ENCODE assay signal across 33 mouse cellular contexts in the genomic region with DNA sequence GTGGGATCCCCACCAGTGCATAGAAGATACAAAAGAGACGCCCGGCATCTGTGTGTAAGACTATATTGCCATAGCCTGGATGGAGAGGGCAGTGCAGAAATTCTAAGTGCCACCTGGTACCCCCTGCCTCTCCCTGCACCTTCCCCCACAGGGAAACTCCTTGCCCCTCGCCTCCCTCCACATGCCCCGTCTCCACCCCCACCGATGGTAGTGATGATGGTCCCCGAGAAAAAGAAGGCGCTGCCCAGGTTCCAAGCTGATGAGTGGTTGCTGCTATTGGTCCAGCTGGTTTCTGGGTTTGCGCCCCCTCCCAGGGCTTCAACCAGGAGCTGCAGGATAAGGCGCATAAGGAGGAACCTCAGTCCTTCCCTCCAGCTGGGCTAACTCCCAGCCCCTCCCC. TPM values are rescaled to one million over a fixed set of nuclear protein-coding genes. Genes with fewer than 3 reads are reported as not detected.
A peak's percentile ranks its signal among the peaks of the same experiment; 100 is the strongest.
DNase-seq lines count a peak whose midpoint lies in the region; ATAC-seq and TF ChIP-seq lines count a peak whose summit lies in the region.
"Had no signal": no experiment of that assay in that cellular context is flagged by ENCODE, and none has a peak within 500 bp of the region (broad histone marks: within the 10 kb centered on the region; RNA-seq: fewer than 3 reads in every experiment).

No protein-coding gene starts in this region.

- intact Hi-C loops in left cerebral cortex, postnatal 10 days (cut with DNase I): loop anchor here (10.0 kb wide), 1 partner anchor 97 kb away; no protein-coding TSS in a partner anchor

- DNase-seq in limb, embryonic 10.5 days (ENCODE audit: low spot score): no peak
- no peak for DNase-seq in embryonic facial prominence, embryonic 10.5 days (ENCODE audit: low spot score)
- DNase-seq in adrenal gland, postnatal 4 days (ENCODE audit: low spot score in 2 of 2): no peak
- no peak for DNase-seq in left cerebral cortex, postnatal 10 days (ENCODE audit: extremely low spot score in 1 of 2, low spot score in 2 of 2)
- DNase-seq: adrenal gland, adult 2 months; adrenal gland, postnatal 36 days; B cell, adult 2 months; cerebellum, adult 8-10 months; cerebellum, postnatal 36 days; gastrocnemius, postnatal 25 days; heart, adult 18-20 months; heart, postnatal 10 days; kidney, adult 18-20 months; kidney, postnatal 4 days; layer of hippocampus, postnatal 36 days; liver; lung, adult 2 months; lung, postnatal 14 days; thymus, postnatal 4 days had no signal

- TF ChIP-seq CTCF in E14TG2a.4 (conservative IDR thresholded peaks at IDR 0.05; ENCODE audit: low read length): no peak

- H3K27ac ChIP-seq in limb, embryonic 13.5 days: no peak overlapping the region
- no peak overlapping the region for H3K27ac ChIP-seq in limb, embryonic 10.5 days
- H3K27ac ChIP-seq in embryonic facial prominence, embryonic 10.5 days (replicated peaks): no peak overlapping the region
- no peak overlapping the region for H3K27ac ChIP-seq in limb, embryonic 15.5 days
- no peak overlapping the region for H3K27ac ChIP-seq in kidney, embryonic 15.5 days
- H3K27ac ChIP-seq: embryonic facial prominence, embryonic 12.5 days; forebrain, embryonic 12.5 days; heart, embryonic 13.5 days; liver, embryonic 14.5 days; neural tube, embryonic 12.5 days had no signal

- peak overlapping the region; percentile 54 for H3K4me2 ChIP-seq in limb, embryonic 13.5 days (replicated peaks)
- H3K4me2 ChIP-seq in limb, embryonic 15.5 days: 0 out of 2 replicates have a peak overlapping the region, but pooled peaks have one; percentile 32
- H3K4me2 ChIP-seq in kidney, embryonic 15.5 days: no peak overlapping the region
- H3K4me2 ChIP-seq: forebrain, embryonic 12.5 days; heart, embryonic 13.5 days; neural tube, embryonic 12.5 days had no signal

- H3K9ac ChIP-seq in limb, embryonic 13.5 days: no peak overlapping the region
- no peak overlapping the region for H3K9ac ChIP-seq in limb, embryonic 15.5 days
- no peak overlapping the region for H3K9ac ChIP-seq in kidney, embryonic 15.5 days
- H3K9ac ChIP-seq: embryonic facial prominence, embryonic 12.5 days; forebrain, embryonic 12.5 days; heart, embryonic 13.5 days; liver, embryonic 14.5 days; neural tube, embryonic 12.5 days had no signal

- H3K4me3 ChIP-seq in limb, embryonic 13.5 days: 0 out of 2 replicates have a peak overlapping the region, but pooled peaks have one; percentile 31
- H3K4me3 ChIP-seq in limb, embryonic 10.5 days: no peak overlapping the region
- H3K4me3 ChIP-seq in E14TG2a.4 (replicated peaks; ENCODE audit: low read length): 0 out of 2 replicates have a peak overlapping the region, but pooled peaks have one; percentile 23
- peak overlapping the region; percentile 21; the same call in 1 of the 2 replicates for H3K4me3 ChIP-seq in embryonic facial prominence, embryonic 10.5 days
- peak overlapping the region; percentile 19 for H3K4me3 ChIP-seq in limb, embryonic 15.5 days
- no peak overlapping the region for H3K4me3 ChIP-seq in kidney, embryonic 15.5 days (replicated peaks)
- H3K4me3 ChIP-seq: embryonic facial prominence, embryonic 12.5 days; forebrain, embryonic 12.5 days; neural tube, embryonic 12.5 days had no signal

- WGBS in limb, embryonic 13.5 days: 9% methylated on average over 8 of the region's 9 CpGs
- 15% methylated on average over 9 of the region's 9 CpGs for WGBS in limb, embryonic 10.5 days
- 12% methylated on average over 9 of the region's 9 CpGs for WGBS in embryonic facial prominence, embryonic 10.5 days
- 13% methylated on average over 9 of the region's 9 CpGs for WGBS in limb, embryonic 15.5 days
- WGBS in kidney, embryonic 15.5 days: 15% methylated on average over 9 of the region's 9 CpGs

- H3K4me1 ChIP-seq in limb, embryonic 13.5 days: peaks cover 24% of the 10 kb centered on the region
- H3K4me1 ChIP-seq in limb, embryonic 10.5 days: peaks cover 19% of the 10 kb centered on the region
- H3K4me1 ChIP-seq in E14TG2a.4 (replicated peaks; ENCODE audit: low read depth, low read length): peaks cover 84% of the 10 kb centered on the region
- peaks cover 29% of the 10 kb centered on the region for H3K4me1 ChIP-seq in embryonic facial prominence, embryonic 10.5 days
- H3K4me1 ChIP-seq in limb, embryonic 15.5 days: peaks cover 25% of the 10 kb centered on the region
- peaks cover 34% of the 10 kb centered on the region for H3K4me1 ChIP-seq in kidney, embryonic 15.5 days

- peaks cover 98% of the 10 kb centered on the region for H3K27me3 ChIP-seq in limb, embryonic 13.5 days
- peaks cover 100% of the 10 kb centered on the region for H3K27me3 ChIP-seq in limb, embryonic 10.5 days (ENCODE audit: low read depth, poor library complexity, severe bottlenecking)
- peaks cover 65% of the 10 kb centered on the region for H3K27me3 ChIP-seq in E14TG2a.4 (ENCODE audit: insufficient read depth, low read length)
- H3K27me3 ChIP-seq in embryonic facial prominence, embryonic 10.5 days (replicated peaks; ENCODE audit: low read depth, poor library complexity, severe bottlenecking): peaks cover 100% of the 10 kb centered on the region
- peaks cover 94% of the 10 kb centered on the region for H3K27me3 ChIP-seq in limb, embryonic 15.5 days
- peaks cover 97% of the 10 kb centered on the region for H3K27me3 ChIP-seq in kidney, embryonic 15.5 days

- no peak for ATAC-seq in limb, embryonic 13.5 days (ENCODE audit: low FRiP score, low read depth)
- no peak for ATAC-seq in limb, embryonic 15.5 days (ENCODE audit: insufficient number of reproducible peaks, low FRiP score, low TSS enrichment, low read depth)
- ATAC-seq in kidney, embryonic 15.5 days (replicated peaks; ENCODE audit: low FRiP score): no peak
- ATAC-seq: activated CD4-positive, CD25-positive, alpha-beta regulatory T cell, adult 4 months; hindbrain, embryonic 16.5 days; midbrain, embryonic 16.5 days had no signal

- no peaks in the 10 kb centered on the region for H3K36me3 ChIP-seq in limb, embryonic 13.5 days
- H3K36me3 ChIP-seq in limb, embryonic 10.5 days: no peaks in the 10 kb centered on the region
- no peaks in the 10 kb centered on the region for H3K36me3 ChIP-seq in E14TG2a.4 (ENCODE audit: insufficient read depth, low read length)
- H3K36me3 ChIP-seq in embryonic facial prominence, embryonic 10.5 days (replicated peaks): no peaks in the 10 kb centered on the region
- H3K36me3 ChIP-seq in limb, embryonic 15.5 days: no peaks in the 10 kb centered on the region
- no peaks in the 10 kb centered on the region for H3K36me3 ChIP-seq in kidney, embryonic 15.5 days
- H3K36me3 ChIP-seq: embryonic facial prominence, embryonic 12.5 days; forebrain, embryonic 12.5 days; heart, embryonic 13.5 days; neural tube, embryonic 12.5 days had no signal

- no peaks in the 10 kb centered on the region for H3K9me3 ChIP-seq in limb, embryonic 13.5 days
- 0 out of 2 replicates have a peak, but pooled peaks cover 3% of the 10 kb centered on the region for H3K9me3 ChIP-seq in limb, embryonic 10.5 days (replicated peaks)
- no peaks in the 10 kb centered on the region for H3K9me3 ChIP-seq in E14TG2a.4 (ENCODE audit: low read length)
- no peaks in the 10 kb centered on the region for H3K9me3 ChIP-seq in embryonic facial prominence, embryonic 10.5 days
- no peaks in the 10 kb centered on the region for H3K9me3 ChIP-seq in limb, embryonic 15.5 days
- H3K9me3 ChIP-seq in kidney, embryonic 15.5 days (replicated peaks): no peaks in the 10 kb centered on the region
- H3K9me3 ChIP-seq: embryonic facial prominence, embryonic 12.5 days; heart, embryonic 13.5 days; neural tube, embryonic 12.5 days had no signal

RNA-seq across cellular contexts. Expression of a gene that starts 2.9 kb away (rescaled TPM):
- 2.2 and 3.0 TPM in 2 replicates for polyA plus RNA-seq in limb, embryonic 13.5 days (2015; fragmentation: Nextera tagmentation; extraction: Ambion mirVana)
- polyA plus RNA-seq in limb, embryonic 10.5 days (2016; fragmentation: Nextera tagmentation; extraction: Ambion mirVana): 0.76 and 0.93 TPM in 2 replicates
- 0.68 and 0.74 TPM in 2 replicates for polyA plus RNA-seq in embryonic facial prominence, embryonic 10.5 days (2016; fragmentation: Nextera tagmentation; extraction: Ambion mirVana)
- polyA plus RNA-seq in limb, embryonic 15.5 days (2015; fragmentation: Nextera tagmentation; extraction: Ambion mirVana): 6.7 and 7.9 TPM in 2 replicates
- 1 to 10 TPM; 1.2 to 1.4 TPM for total RNA-seq in adrenal gland, postnatal 4 days (2021)
- 10 to 100 TPM; 14.0 to 20.6 TPM for total RNA-seq in left cerebral cortex, postnatal 10 days (2021)
- polyA plus RNA-seq in kidney, embryonic 15.5 days (2015; fragmentation: Nextera tagmentation; extraction: Ambion mirVana): 2.0 and 3.1 TPM in 2 replicates
- total RNA-seq: adrenal gland, postnatal 36 days; gastrocnemius, adult 18-20 months; gastrocnemius, postnatal 25 days; heart, adult 18-20 months; heart, postnatal 10 days; hematopoietic stem cell, adult 5-6 weeks had no signal
- polyA plus RNA-seq: activated CD4-positive, CD25-positive, alpha-beta regulatory T cell, adult 4 months; adrenal gland, adult 2 months had no signal

RNA-seq across cellular contexts. Expression of a gene that starts 6.2 kb away (rescaled TPM):
- polyA plus RNA-seq in limb, embryonic 13.5 days (2015; fragmentation: Nextera tagmentation; extraction: Ambion mirVana): 0.49 and 0.85 TPM in 2 replicates
- polyA plus RNA-seq in limb, embryonic 10.5 days (2016; fragmentation: Nextera tagmentation; extraction: Ambion mirVana): 0.11 TPM in 1 of 2 replicates, not detected in the other
- polyA plus RNA-seq in embryonic facial prominence, embryonic 10.5 days (2016; fragmentation: Nextera tagmentation; extraction: Ambion mirVana): 0.23 TPM in 1 of 2 replicates, not detected in the other
- polyA plus RNA-seq in limb, embryonic 15.5 days (2015; fragmentation: Nextera tagmentation; extraction: Ambion mirVana): 1.5 and 1.7 TPM in 2 replicates
- total RNA-seq in adrenal gland, postnatal 4 days (2021): under 1 TPM; 0.14 to 0.34 TPM
- total RNA-seq in left cerebral cortex, postnatal 10 days (2021): 10 to 100 TPM; 36.6 to 38.1 TPM
- polyA plus RNA-seq in kidney, embryonic 15.5 days (2015; fragmentation: Nextera tagmentation; extraction: Ambion mirVana): 0.14 and 0.45 TPM in 2 replicates
- total RNA-seq: gastrocnemius, adult 18-20 months; gastrocnemius, postnatal 25 days; heart, adult 18-20 months; hematopoietic stem cell, adult 5-6 weeks had no signal
- polyA plus RNA-seq: activated CD4-positive, CD25-positive, alpha-beta regulatory T cell, adult 4 months; adrenal gland, adult 2 months; forebrain, embryonic 12.5 days had no signal

RNA-seq across cellular contexts. Expression of a gene that starts 6.5 kb away (rescaled TPM):
- 8.3 and 8.5 TPM in 2 replicates for polyA plus RNA-seq in limb, embryonic 13.5 days (2015; fragmentation: Nextera tagmentation; extraction: Ambion mirVana)
- 6.2 and 7.0 TPM in 2 replicates for polyA plus RNA-seq in limb, embryonic 10.5 days (2016; fragmentation: Nextera tagmentation; extraction: Ambion mirVana)
- polyA plus RNA-seq in embryonic facial prominence, embryonic 10.5 days (2016; fragmentation: Nextera tagmentation; extraction: Ambion mirVana): 7.9 and 8.9 TPM in 2 replicates
- polyA plus RNA-seq in limb, embryonic 15.5 days (2015; fragmentation: Nextera tagmentation; extraction: Ambion mirVana): 11.1 and 11.4 TPM in 2 replicates
- 10 to 100 TPM; 47.0 to 47.9 TPM for total RNA-seq in adrenal gland, postnatal 4 days (2021)
- total RNA-seq in left cerebral cortex, postnatal 10 days (2021): 10 to 100 TPM; 41.4 to 43.5 TPM
- polyA plus RNA-seq in kidney, embryonic 15.5 days (2015; fragmentation: Nextera tagmentation; extraction: Ambion mirVana): 14.8 and 15.3 TPM in 2 replicates

RNA-seq across cellular contexts. Expression of a gene that starts 13.6 kb away (rescaled TPM):
- 73.4 and 87.0 TPM in 2 replicates for polyA plus RNA-seq in limb, embryonic 13.5 days (2015; fragmentation: Nextera tagmentation; extraction: Ambion mirVana)
- 51.8 and 55.3 TPM in 2 replicates for polyA plus RNA-seq in limb, embryonic 10.5 days (2016; fragmentation: Nextera tagmentation; extraction: Ambion mirVana)
- polyA plus RNA-seq in embryonic facial prominence, embryonic 10.5 days (2016; fragmentation: Nextera tagmentation; extraction: Ambion mirVana): 53.4 and 55.1 TPM in 2 replicates
- polyA plus RNA-seq in limb, embryonic 15.5 days (2015; fragmentation: Nextera tagmentation; extraction: Ambion mirVana): 92.3 and 94.7 TPM in 2 replicates
- total RNA-seq in adrenal gland, postnatal 4 days (2021): 10 to 100 TPM; 51.5 to 54.8 TPM
- 10 to 100 TPM; 40.4 to 42.8 TPM for total RNA-seq in left cerebral cortex, postnatal 10 days (2021)
- 68.4 and 75.5 TPM in 2 replicates for polyA plus RNA-seq in kidney, embryonic 15.5 days (2015; fragmentation: Nextera tagmentation; extraction: Ambion mirVana)

RNA-seq across cellular contexts. Expression of a gene that starts 14.2 kb away (rescaled TPM):
- 28.6 and 33.0 TPM in 2 replicates for polyA plus RNA-seq in limb, embryonic 13.5 days (2015; fragmentation: Nextera tagmentation; extraction: Ambion mirVana)
- polyA plus RNA-seq in limb, embryonic 10.5 days (2016; fragmentation: Nextera tagmentation; extraction: Ambion mirVana): 21.6 and 24.4 TPM in 2 replicates
- 26.9 and 27.5 TPM in 2 replicates for polyA plus RNA-seq in embryonic facial prominence, embryonic 10.5 days (2016; fragmentation: Nextera tagmentation; extraction: Ambion mirVana)
- polyA plus RNA-seq in limb, embryonic 15.5 days (2015; fragmentation: Nextera tagmentation; extraction: Ambion mirVana): 35.2 and 38.9 TPM in 2 replicates
- 10 to 100 TPM; 41.2 to 43.8 TPM for total RNA-seq in adrenal gland, postnatal 4 days (2021)
- total RNA-seq in left cerebral cortex, postnatal 10 days (2021): 10 to 100 TPM; 78.7 to 79.5 TPM
- 30.4 and 32.9 TPM in 2 replicates for polyA plus RNA-seq in kidney, embryonic 15.5 days (2015; fragmentation: Nextera tagmentation; extraction: Ambion mirVana)

Comparison
In these comparisons a context has a peak if more than half of its experiments do, and no peak if none do; other contexts are left out.
1. H3K4me3 ChIP-seq: peak in limb, embryonic 13.5 days (single experiment), E14TG2a.4 (single experiment), embryonic facial prominence, embryonic 10.5 days (single experiment) and limb, embryonic 15.5 days (single experiment); none in limb, embryonic 10.5 days (single experiment) and kidney, embryonic 15.5 days (single experiment).